Mouse (Mus musculus) intestine, embryonic 14.5 days (tissue): ENCODE measurements around the gene Adam22. TPM values are rescaled to one million over a fixed set of nuclear protein-coding genes. Genes with fewer than 3 reads are reported as not detected.

Source experiments
- ATAC-seq: fragments of 200-750 bp; cut with Nextera tagmentation; replicated peaks from 2 replicates; pipeline ENCODE4 v1.8.0; 2017; ENCODE audit warnings: low read depth, moderate number of reproducible peaks, moderate TSS enrichment, moderate library complexity; ENCODE audit not compliant: low FRiP score, low TSS enrichment
- DNase-seq: peaks from one replicate; pipeline ENCODE4 v3.0.0-alpha.2; 2018; ENCODE audit warnings: low spot score
- H3K27ac ChIP-seq: fragments of 300-500 bp; sonication (generic); 2 replicates; pipeline ENCODE4 v1.5.1; 2014; ENCODE audit warnings: low read depth, mild to moderate bottlenecking, control low read depth
- H3K27me3 ChIP-seq: fragments of 300-500 bp; sonication (generic); replicated peaks from 2 replicates; pipeline ENCODE4 v1.6.1; 2014; ENCODE audit warnings: low read length, control low read depth; ENCODE audit not compliant: control insufficient read depth, insufficient read depth
- H3K36me3 ChIP-seq: fragments of 300-500 bp; sonication (generic); 2 replicates; pipeline ENCODE4 v1.6.1; 2014; ENCODE audit warnings: low read length, control low read depth; ENCODE audit not compliant: control insufficient read depth, insufficient read depth
- H3K4me1 ChIP-seq: fragments of 300-500 bp; sonication (generic); replicated peaks from 2 replicates; pipeline ENCODE4 v1.6.1; 2014; ENCODE audit warnings: low read length, control low read depth, mixed read lengths; ENCODE audit not compliant: control insufficient read depth, insufficient read depth
- H3K4me2 ChIP-seq: fragments of 300-500 bp; sonication (generic); 2 replicates; pipeline ENCODE4 v1.6.1; 2014; ENCODE audit warnings: low read length
- H3K4me3 ChIP-seq: fragments of 300-500 bp; sonication (generic); 2 replicates; pipeline ENCODE4 v1.5.1; 2014; ENCODE audit warnings: low read depth, low read length, control low read depth, mixed read lengths
- H3K9ac ChIP-seq: fragments of 300-500 bp; sonication (generic); 2 replicates; pipeline ENCODE4 v1.6.1; 2014; ENCODE audit warnings: mild to moderate bottlenecking, low read length
- H3K9me3 ChIP-seq: fragments of 300-500 bp; sonication (generic); 2 replicates; pipeline ENCODE4 v1.6.1; 2016; ENCODE audit warnings: low read length, control low read depth; ENCODE audit not compliant: control insufficient read depth
- WGBS: fragments of 180-500 bp; shearing (Covaris S2); extraction: QIAGEN DNeasy Blood & Tissue Kit; methylation state at CpG from one replicate; pipeline ENCODE4 v1.1.7; 2014; 5-methylcytosine and 5-hydroxymethylcytosine counted together
- polyA plus RNA-seq: library from polyadenylated mRNA; unstranded; fragments of >200 nt; fragmentation: Nextera tagmentation; extraction: Ambion mirVana; gene quantifications from 2 replicates; pipeline ENCODE4 v1.2.1, GENCODE M21; 2014

The Adam22 gene
- polyA plus RNA-seq, 1 experiment from 2014 or later, result 10.5 TPM

DNA sequence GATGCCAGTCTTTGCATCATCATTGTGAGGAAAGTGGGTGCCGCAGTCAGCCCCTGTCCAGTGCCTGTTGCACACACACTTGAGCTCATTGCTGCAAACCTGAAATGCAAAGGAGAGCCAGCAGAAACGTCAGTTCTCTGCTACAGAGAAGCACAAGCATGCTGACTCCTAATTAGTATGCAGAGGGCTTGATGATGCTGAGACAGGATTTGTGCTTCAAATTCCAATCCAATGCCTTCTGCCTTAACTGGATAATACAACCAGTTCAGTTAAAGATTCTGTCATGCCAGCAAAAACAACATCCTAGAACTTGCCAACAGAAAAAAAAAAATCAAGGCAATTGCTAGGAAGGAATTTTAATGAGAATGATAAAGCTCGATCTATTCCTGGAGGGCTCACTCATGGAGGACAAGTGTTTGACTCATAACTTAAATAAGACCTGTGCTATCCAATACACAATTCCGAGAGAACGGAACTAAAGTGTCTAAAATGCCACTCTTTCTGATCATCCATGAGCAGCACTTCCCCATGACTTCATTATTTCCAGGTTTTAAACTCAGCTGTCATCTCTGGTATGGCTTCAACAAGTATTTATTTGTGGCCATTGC lies 251.3 kb downstream of the Adam22 start:
- no peak overlapping the region for H3K9ac ChIP-seq
- H3K4me3 ChIP-seq, result no peak overlapping the region
- 83% methylated on average over 5 of the region's 5 CpGs for WGBS
- no peak overlapping the region for H3K4me2 ChIP-seq
- DNase-seq (no peak), ATAC-seq (no peak)
- no peaks in the 10 kb centered on the region for H3K36me3 ChIP-seq
- no peaks in the 10 kb centered on the region for H3K9me3 ChIP-seq
- no peak overlapping the region for H3K27ac ChIP-seq
- H3K27me3 ChIP-seq, result no peaks in the 10 kb centered on the region
- H3K4me1 ChIP-seq, result no peaks in the 10 kb centered on the region

DNA sequence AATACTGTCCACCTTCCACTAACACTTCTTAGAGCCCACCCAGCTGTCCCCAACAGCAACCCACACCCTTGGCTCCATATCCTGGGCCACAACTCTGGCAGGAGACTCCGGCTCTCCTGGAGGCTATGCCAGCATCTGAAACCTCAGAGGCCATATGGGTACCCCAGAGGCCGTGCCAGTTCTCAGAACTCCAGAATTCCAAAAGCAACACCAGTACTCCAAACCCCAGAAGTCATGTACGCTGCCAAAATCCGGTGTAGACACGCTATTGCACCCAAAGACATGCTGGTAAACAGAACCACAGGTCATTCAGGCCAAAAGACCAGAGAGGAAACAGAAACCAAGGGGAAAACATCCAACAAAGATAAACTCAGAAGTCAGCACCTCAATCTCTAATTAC lies 255.7 kb downstream of the Adam22 start:
- 92% methylated on average over 5 of the region's 5 CpGs for WGBS
- H3K4me2 ChIP-seq, result no peak overlapping the region
- DNase-seq, result no peak

DNA sequence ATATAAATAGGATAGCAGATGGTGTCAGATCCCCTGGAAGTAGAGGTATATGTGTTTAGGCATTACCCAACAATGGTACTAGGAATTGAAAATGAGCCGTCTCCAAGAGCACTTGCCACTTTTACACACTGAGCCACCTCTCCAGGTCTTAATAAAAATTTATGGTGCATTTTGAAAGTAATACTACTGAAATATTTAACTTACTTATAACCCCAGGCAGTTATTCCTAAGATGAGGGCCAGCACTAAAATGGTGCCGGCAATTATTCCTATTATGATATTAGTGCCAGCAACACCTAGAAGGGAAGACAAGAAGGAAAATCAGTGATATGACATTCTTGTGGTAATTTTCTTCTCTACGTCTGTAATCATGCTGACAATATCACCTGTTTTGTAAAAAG lies 256.3 kb downstream of the Adam22 start:
- H3K27me3 ChIP-seq, result no peaks in the 10 kb centered on the region
- no peaks in the 10 kb centered on the region for H3K9me3 ChIP-seq
- no peak overlapping the region for H3K27ac ChIP-seq
- ATAC-seq, result no peak
- no peaks in the 10 kb centered on the region for H3K36me3 ChIP-seq
- no peak overlapping the region for H3K9ac ChIP-seq
- no peak overlapping the region for H3K4me2 ChIP-seq
- H3K4me1 ChIP-seq, result no peaks in the 10 kb centered on the region
- H3K4me3 ChIP-seq, result no peak overlapping the region
- WGBS, result 90% methylated on average over 3 of the region's 3 CpGs
- DNase-seq, result no peak

More for the DNA sequence above, 255.7 kb downstream of the Adam22 start:
- Histone ChIP-seq H3K36me3 (no peaks in the 10 kb centered on the region), H3K4me3 (no peak overlapping the region), H3K27ac (no peak overlapping the region), H3K4me1 (no peaks in the 10 kb centered on the region), H3K9ac (no peak overlapping the region), H3K9me3 (no peaks in the 10 kb centered on the region), H3K27me3 (no peaks in the 10 kb centered on the region)
- ATAC-seq, result no peak

DNA sequence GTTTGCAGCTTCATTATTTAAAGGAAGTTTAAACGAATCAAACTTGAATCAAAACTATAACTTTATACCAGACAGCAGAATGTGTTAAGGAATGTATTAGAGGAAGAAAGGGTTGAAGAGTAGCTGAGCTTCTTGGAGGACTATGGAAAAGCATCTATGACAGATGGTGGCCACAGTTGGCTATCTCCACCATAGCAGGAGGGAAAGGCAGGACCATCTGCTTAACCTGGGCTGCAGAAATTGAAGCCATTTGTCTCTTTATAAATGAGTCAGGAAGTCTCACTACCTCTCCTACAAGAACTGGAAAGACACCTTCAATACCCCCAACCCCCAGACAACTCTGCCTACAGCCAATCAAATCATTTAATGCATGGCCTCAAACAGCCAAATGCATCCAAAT lies 272.3 kb downstream of the Adam22 start:
- Histone ChIP-seq H3K27me3 (no peaks in the 10 kb centered on the region), H3K4me3 (no peak overlapping the region), H3K27ac (no peak overlapping the region), H3K36me3 (no peaks in the 10 kb centered on the region), H3K9me3 (no peaks in the 10 kb centered on the region), H3K9ac (no peak overlapping the region), H3K4me2 (no peak overlapping the region), H3K4me1 (no peaks in the 10 kb centered on the region)
- ATAC-seq, result no peak
- DNase-seq, result no peak
- 90% methylated on average over 1 of the region's 1 CpGs for WGBS

DNA sequence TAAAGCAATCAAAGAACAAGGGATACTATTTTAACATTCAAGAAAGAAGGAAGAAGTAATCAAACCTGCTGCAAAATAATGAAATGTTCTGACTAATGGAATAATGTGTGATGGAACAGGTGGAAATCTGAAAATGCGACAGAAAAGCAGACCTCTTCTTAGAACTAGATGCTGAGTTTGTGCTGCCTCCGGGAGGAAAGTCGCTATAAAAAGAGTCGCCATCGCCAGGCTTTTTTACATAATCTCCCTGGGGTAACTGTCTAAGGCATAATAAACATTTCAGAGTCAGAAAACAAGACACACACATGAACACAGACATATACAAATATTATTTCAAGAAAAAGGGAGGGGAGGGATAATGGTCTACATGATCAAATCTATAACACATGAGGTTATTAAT lies 273.0 kb downstream of the Adam22 start:
- Histone ChIP-seq H3K4me2 (no peak overlapping the region), H3K27ac (no peak overlapping the region), H3K27me3 (no peaks in the 10 kb centered on the region), H3K9ac (no peak overlapping the region), H3K4me1 (no peaks in the 10 kb centered on the region), H3K36me3 (no peaks in the 10 kb centered on the region), H3K9me3 (no peaks in the 10 kb centered on the region), H3K4me3 (no peak overlapping the region)
- DNase-seq, result no peak
- no peak for ATAC-seq
- WGBS, result 83% methylated on average over 5 of the region's 5 CpGs

DNA sequence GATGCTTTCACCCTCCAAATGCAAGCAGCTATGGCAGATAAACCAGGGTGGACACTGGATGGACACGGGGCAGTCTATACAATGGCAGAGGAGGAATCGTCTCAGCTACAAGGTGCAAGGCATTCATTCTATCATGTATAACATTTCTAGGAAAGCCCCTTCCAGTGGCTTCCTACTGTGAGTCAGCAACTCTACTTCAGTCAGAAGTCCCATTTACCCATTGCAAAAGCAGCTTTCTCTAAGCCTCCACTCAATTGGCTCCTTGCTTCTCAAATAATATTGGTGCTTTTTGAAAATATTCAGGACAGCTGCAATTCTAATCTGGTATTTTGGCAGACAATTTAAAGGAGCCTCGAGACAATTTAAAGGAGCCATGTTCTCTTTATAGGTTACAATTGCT lies 279.8 kb downstream of the Adam22 start:
- H3K9me3 ChIP-seq, result no peaks in the 10 kb centered on the region
- DNase-seq, result no peak
- ATAC-seq, result no peak
- H3K27me3 ChIP-seq, result no peaks in the 10 kb centered on the region
- H3K36me3 ChIP-seq, result no peaks in the 10 kb centered on the region
- no peak overlapping the region for H3K4me2 ChIP-seq
- no peak overlapping the region for H3K4me3 ChIP-seq
- H3K4me1 ChIP-seq, result no peaks in the 10 kb centered on the region
- 93% methylated on average over 3 of the region's 3 CpGs for WGBS
- no peak overlapping the region for H3K27ac ChIP-seq
- H3K9ac ChIP-seq, result no peak overlapping the region

DNA sequence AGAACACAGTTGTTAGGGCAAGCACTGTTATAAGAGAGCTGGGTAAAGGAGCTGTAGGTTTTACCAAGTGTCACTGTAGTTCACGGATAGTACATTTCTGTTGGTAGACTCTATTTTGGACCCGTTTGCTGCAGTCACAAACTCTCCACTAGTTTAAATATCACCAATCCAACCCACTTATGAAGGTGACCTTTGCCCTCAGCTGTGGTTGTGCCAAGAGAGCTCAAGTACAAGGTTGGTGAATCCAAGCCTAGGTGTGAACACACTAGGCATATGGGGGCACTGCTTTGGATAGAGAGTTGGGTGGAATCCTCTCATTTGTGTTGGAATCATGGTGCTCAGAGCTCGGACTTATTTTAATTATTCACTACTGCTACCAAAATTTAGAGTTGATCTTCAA lies 282.3 kb downstream of the Adam22 start:
- H3K36me3 ChIP-seq, result no peaks in the 10 kb centered on the region
- no peak for DNase-seq
- H3K4me1 ChIP-seq, result no peaks in the 10 kb centered on the region
- no peak overlapping the region for H3K4me2 ChIP-seq
- no peak overlapping the region for H3K4me3 ChIP-seq
- 84% methylated on average over 3 of the region's 3 CpGs for WGBS
- no peak for ATAC-seq
- H3K9ac ChIP-seq, result no peak overlapping the region
- no peaks in the 10 kb centered on the region for H3K9me3 ChIP-seq
- H3K27me3 ChIP-seq, result no peaks in the 10 kb centered on the region
- H3K27ac ChIP-seq, result no peak overlapping the region

DNA sequence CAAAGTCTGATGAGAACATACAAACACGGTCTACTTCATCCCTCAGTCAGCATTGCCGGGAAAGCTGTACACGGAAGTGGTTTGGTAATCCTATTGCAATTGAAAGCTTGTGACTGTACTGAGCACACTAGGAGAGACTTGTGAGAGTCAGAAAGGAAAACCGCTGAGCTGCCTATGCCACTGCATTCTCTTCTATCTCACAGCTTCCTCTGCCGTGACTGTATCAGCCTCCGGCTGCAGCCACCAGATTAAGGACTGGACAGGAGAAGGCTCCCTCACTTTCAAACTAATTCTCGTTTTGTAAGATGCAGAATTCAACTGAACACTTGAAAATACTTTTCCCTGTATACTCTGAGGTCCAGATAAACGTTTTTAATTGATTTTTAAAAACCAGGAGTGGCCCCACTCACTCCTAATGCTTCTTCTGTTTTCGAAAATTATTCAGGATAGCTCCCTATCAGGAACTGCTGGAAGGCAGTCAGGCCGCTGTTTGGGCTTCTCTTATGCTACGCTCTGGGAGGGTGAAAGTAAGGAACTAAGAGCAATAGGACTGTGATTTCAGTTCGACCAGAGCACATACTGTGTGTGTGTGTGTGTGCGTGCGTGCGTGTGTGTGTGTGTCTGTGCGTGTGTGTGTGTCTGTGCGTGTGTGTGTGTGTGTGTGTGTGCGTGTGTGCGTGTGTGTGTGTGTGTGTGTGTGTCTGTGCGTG lies 285.0 kb downstream of the Adam22 start:
- no peak for ATAC-seq
- Histone ChIP-seq H3K9ac (no peak overlapping the region), H3K4me2 (no peak overlapping the region), H3K9me3 (no peaks in the 10 kb centered on the region), H3K27me3 (no peaks in the 10 kb centered on the region), H3K4me3 (no peak overlapping the region), H3K36me3 (no peaks in the 10 kb centered on the region), H3K4me1 (no peaks in the 10 kb centered on the region), H3K27ac (no peak overlapping the region)
- DNase-seq, result no peak
- 72% methylated on average over 20 of the region's 20 CpGs for WGBS

DNA sequence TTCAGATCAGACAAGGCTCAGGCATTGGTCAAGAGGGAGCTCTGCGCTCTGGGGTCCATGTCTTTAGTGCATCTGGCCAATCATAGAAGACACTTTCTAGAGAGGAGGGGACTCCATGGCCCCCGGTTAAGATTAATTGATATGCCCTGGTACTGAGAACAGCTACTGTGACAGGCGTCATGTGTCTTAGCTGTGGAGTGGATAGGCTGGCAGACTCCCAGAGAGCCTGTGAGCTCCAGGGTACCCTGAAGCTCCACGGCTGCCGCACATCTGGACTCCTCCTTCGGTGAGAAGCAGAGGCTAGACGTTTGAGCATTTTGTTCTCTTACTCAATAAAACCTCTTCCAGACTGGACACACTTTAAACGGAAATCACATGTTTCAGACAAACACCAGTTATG lies 290.5 kb downstream of the Adam22 start:
- 77% methylated on average over 8 of the region's 8 CpGs for WGBS
- Histone ChIP-seq H3K4me3 (no peak overlapping the region), H3K27ac (no peak overlapping the region), H3K4me1 (no peaks in the 10 kb centered on the region), H3K9me3 (no peaks in the 10 kb centered on the region), H3K27me3 (no peaks in the 10 kb centered on the region), H3K9ac (no peak overlapping the region), H3K4me2 (no peak overlapping the region), H3K36me3 (peaks cover 4% of the 10 kb centered on the region; the same call in 1 of the 2 replicates)
- no peak for ATAC-seq
- no peak for DNase-seq
